Mouse (Mus musculus) intestine, embryonic 16.5 days (tissue): ENCODE results near the gene Npr1. TPM values are rescaled to one million over a fixed set of nuclear protein-coding genes. Genes with fewer than 3 reads are reported as not detected.
A peak's percentile ranks its signal among the peaks of the same experiment; 100 is the strongest.

Experiments used
- ATAC-seq: fragments of 200-750 bp; cut with Nextera tagmentation; 2 replicates; pipeline ENCODE4 v1.8.0; 2017; ENCODE audit warnings: moderate TSS enrichment, moderate library complexity
- H3K27ac ChIP-seq: fragments of 300-500 bp; sonication (generic); 2 replicates; pipeline ENCODE4 v1.5.1; 2014; ENCODE audit warnings: mild to moderate bottlenecking, low read length
- H3K27me3 ChIP-seq: fragments of 300-500 bp; sonication (generic); replicated peaks from 2 replicates; pipeline ENCODE4 v1.6.1; 2014; ENCODE audit warnings: low read length, control low read depth, mixed read lengths; ENCODE audit not compliant: control insufficient read depth, insufficient read depth
- H3K36me3 ChIP-seq: fragments of 300-500 bp; sonication (generic); 2 replicates; pipeline ENCODE4 v1.6.1; 2014; ENCODE audit warnings: low read length, control low read depth; ENCODE audit not compliant: control insufficient read depth, insufficient read depth
- H3K4me1 ChIP-seq: fragments of 300-500 bp; sonication (generic); 2 replicates; pipeline ENCODE4 v1.6.1; 2014; ENCODE audit warnings: low read length, control low read depth, mixed read lengths; ENCODE audit not compliant: control insufficient read depth, insufficient read depth
- H3K4me2 ChIP-seq: fragments of 300-500 bp; sonication (generic); 2 replicates; pipeline ENCODE4 v1.6.1; 2014; ENCODE audit warnings: low read depth, low read length, control low read depth
- H3K4me3 ChIP-seq: fragments of 300-500 bp; sonication (generic); 2 replicates; pipeline ENCODE4 v1.5.1; 2014; ENCODE audit warnings: mild to moderate bottlenecking, low read length
- H3K9ac ChIP-seq: fragments of 300-500 bp; sonication (generic); 2 replicates; pipeline ENCODE4 v1.6.1; 2014; ENCODE audit warnings: low read depth, low read length
- H3K9me3 ChIP-seq: fragments of 300-500 bp; sonication (generic); 2 replicates; pipeline ENCODE4 v1.6.1; 2016; ENCODE audit warnings: low read length, control low read depth; ENCODE audit not compliant: control insufficient read depth
- WGBS: fragments of 180-500 bp; shearing (Covaris S2); extraction: QIAGEN DNeasy Blood & Tissue Kit; methylation state at CpG from one replicate; pipeline ENCODE4 v1.1.7; 2014; 5-methylcytosine and 5-hydroxymethylcytosine counted together
- polyA plus RNA-seq: library from polyadenylated mRNA; unstranded; fragments of >200 nt; fragmentation: Nextera tagmentation; extraction: Ambion mirVana; gene quantifications from 2 replicates; pipeline ENCODE4 v1.2.1, GENCODE M21; 2015

Npr1 gene
- polyA plus RNA-seq, 1 experiment from 2014 or later = 6.6 TPM

DNA sequence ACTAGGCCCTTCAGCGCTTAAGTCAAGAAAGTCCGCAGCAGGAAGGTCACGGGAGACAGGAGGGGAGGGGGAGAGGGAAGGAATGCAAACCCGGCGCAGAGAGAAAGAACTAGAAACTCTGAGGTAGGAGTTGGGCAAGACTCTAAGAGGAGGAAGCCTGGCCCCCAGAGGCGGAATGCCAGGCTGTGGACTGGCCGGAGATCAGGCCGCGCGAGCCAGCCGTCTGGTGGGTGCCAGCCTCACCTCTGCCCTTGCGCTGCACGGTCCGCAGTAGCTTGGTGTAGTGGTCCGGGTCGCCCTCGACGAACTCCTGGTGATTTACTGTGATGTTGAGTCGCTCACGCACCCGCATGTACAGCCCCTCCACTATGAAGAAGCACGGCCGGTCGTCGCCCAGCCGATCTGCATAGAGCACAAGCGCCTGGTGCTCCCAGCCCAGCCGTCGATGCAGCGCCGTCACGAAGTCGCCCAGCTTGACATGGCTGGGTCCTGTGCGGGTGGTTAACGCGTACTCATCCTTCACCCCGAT is 1.1 kb downstream of the Npr1 start:
- H3K4me3 ChIP-seq = peak overlapping the region; percentile 64
- no peaks in the 10 kb centered on the region for H3K9me3 ChIP-seq
- H3K27me3 ChIP-seq = peaks cover 35% of the 10 kb centered on the region
- H3K4me2 ChIP-seq = peak overlapping the region; percentile 85
- H3K4me1 ChIP-seq = peaks cover 13% of the 10 kb centered on the region; the same call in 1 of the 2 replicates
- peak overlapping the region; percentile 66 for H3K9ac ChIP-seq
- H3K36me3 ChIP-seq = no peaks in the 10 kb centered on the region
- 17% methylated on average over 37 of the region's 37 CpGs for WGBS
- ATAC-seq = peak; percentile 15
- no peak overlapping the region for H3K27ac ChIP-seq

DNA sequence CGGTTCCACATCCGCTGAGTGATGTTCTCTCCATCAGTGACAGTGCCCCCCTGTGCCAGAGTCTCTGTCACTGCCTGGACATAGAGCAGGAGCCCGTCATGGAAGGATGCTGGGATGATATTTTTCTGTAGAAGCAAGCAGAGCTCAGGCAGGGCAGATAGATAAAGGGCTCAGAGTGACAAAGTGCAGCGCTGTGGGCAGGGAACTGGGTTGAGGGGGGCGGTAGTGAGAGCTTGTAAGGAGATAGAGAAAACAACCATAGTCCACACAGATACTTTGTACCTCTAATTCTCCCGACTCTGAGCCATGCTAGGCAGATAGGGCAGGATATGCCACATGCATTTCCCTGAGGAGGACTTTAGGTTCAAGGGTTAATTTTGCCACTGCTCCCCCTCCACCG is 3.1 kb downstream of the Npr1 start:
- Histone ChIP-seq H3K4me2 (no peak overlapping the region), H3K27ac (no peak overlapping the region), H3K9me3 (no peaks in the 10 kb centered on the region), H3K9ac (no peak overlapping the region; the same call in 1 of the 2 replicates), H3K4me3 (no peak overlapping the region), H3K27me3 (peaks cover 35% of the 10 kb centered on the region), H3K36me3 (no peaks in the 10 kb centered on the region), H3K4me1 (peaks cover 13% of the 10 kb centered on the region; the same call in 1 of the 2 replicates)
- ATAC-seq = 0 out of 2 replicates have a peak, but pooled peaks have one; percentile 13
- WGBS = 31% methylated on average over 7 of the region's 7 CpGs

DNA sequence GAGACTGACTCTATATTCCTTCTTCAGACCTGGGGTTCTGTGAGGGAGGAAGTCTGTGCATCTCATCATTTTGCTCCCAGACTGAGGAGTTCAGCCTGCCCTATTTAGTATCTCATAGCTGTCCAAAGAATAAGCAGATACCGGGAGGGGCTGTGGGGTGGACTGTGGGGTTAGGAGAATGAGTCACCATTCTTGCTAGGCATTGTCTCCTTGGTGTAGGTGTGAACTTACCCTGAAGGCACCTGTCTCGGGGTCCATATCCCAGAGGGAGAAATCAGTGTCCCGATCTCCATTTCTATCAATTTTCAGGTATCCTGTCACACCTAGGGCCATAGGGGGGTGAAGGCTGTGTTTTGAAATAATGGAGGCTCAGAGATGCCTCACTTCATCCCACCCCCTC is 3.7 kb downstream of the Npr1 start:
- no peak overlapping the region for H3K27ac ChIP-seq
- H3K27me3 ChIP-seq = peaks cover 35% of the 10 kb centered on the region
- no peaks in the 10 kb centered on the region for H3K9me3 ChIP-seq
- no peak overlapping the region for H3K9ac ChIP-seq
- ATAC-seq = no peak
- H3K4me3 ChIP-seq = no peak overlapping the region
- peaks cover 13% of the 10 kb centered on the region; the same call in 1 of the 2 replicates for H3K4me1 ChIP-seq
- no peaks in the 10 kb centered on the region for H3K36me3 ChIP-seq
- H3K4me2 ChIP-seq = no peak overlapping the region
- 83% methylated on average over 3 of the region's 3 CpGs for WGBS

DNA sequence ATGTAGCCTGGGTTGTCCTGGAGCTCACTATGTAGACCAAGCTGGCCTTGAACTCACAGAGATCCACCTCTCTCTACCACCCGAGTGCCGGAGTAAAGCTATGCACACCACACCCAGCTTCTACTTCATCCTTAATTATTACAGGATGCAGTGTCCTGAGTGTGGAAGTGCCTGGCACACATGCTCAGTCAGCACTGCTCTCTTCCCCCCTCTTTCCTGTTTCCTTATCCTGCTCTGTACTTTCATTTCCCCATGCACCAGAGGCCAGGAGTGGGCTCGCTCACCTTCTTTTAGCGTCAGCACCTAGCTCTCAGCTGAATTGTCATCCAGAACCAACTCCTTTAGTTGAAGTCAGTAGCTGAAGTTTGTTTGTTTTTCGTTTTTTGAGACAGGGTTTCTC is 5.4 kb downstream of the Npr1 start:
- Histone ChIP-seq H3K9me3 (no peaks in the 10 kb centered on the region), H3K27ac (no peak overlapping the region), H3K4me3 (no peak overlapping the region), H3K36me3 (no peaks in the 10 kb centered on the region), H3K27me3 (peaks cover 28% of the 10 kb centered on the region), H3K4me1 (peaks cover 6% of the 10 kb centered on the region; the same call in 1 of the 2 replicates), H3K4me2 (no peak overlapping the region), H3K9ac (no peak overlapping the region)
- WGBS = 76% methylated on average over 5 of the region's 5 CpGs
- ATAC-seq = no peak

DNA sequence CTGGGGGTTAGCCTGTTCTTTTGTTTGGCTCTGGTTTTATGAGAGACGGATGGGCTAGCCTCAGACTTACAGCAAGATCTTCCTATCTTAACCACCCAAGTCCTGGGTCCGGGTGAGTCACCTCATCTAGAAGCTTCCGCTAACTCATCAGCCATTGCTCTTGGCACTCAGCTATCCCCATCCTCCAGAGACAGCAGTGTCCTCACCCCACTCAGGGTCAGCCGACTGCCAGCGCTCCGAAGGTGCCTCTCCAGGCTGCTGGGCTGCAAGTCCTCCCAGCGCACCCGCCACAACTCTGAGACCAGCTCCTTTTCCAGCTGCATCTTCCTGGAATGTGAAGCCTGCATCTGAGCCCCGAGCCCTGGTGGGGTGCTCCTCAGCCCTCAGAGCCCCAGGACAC is 5.9 kb downstream of the Npr1 start:
- WGBS = 77% methylated on average over 9 of the region's 9 CpGs
- Histone ChIP-seq H3K9ac (no peak overlapping the region), H3K36me3 (no peaks in the 10 kb centered on the region), H3K4me1 (no peaks in the 10 kb centered on the region), H3K4me2 (no peak overlapping the region), H3K27me3 (peaks cover 22% of the 10 kb centered on the region), H3K27ac (no peak overlapping the region), H3K4me3 (no peak overlapping the region), H3K9me3 (no peaks in the 10 kb centered on the region)
- ATAC-seq = no peak

DNA sequence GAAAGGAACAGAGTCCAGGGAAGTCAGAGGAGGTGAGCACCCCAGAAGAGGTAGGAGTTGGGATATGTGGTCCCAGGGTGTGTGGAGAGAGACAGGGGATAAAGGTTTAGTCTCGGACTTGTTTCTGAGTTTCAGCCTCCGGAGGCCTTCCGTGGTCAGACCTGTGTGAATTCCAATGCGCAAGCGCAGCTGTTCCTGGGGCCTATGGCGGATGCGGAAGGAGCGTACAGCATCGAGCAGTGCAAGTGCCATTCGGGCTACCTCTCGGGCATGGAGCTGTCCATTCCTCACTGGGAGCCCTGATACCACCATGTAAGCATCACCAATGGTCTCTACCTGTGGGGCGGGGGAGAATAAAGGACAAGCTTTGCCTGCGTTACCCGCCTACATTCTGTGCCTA is 10.7 kb downstream of the Npr1 start:
- Histone ChIP-seq H3K36me3 (no peaks in the 10 kb centered on the region), H3K27me3 (no peaks in the 10 kb centered on the region), H3K27ac (no peak overlapping the region), H3K9ac (no peak overlapping the region), H3K4me2 (no peak overlapping the region), H3K9me3 (no peaks in the 10 kb centered on the region), H3K4me1 (no peaks in the 10 kb centered on the region), H3K4me3 (no peak overlapping the region)
- 87% methylated on average over 14 of the region's 14 CpGs for WGBS
- ATAC-seq = no peak

DNA sequence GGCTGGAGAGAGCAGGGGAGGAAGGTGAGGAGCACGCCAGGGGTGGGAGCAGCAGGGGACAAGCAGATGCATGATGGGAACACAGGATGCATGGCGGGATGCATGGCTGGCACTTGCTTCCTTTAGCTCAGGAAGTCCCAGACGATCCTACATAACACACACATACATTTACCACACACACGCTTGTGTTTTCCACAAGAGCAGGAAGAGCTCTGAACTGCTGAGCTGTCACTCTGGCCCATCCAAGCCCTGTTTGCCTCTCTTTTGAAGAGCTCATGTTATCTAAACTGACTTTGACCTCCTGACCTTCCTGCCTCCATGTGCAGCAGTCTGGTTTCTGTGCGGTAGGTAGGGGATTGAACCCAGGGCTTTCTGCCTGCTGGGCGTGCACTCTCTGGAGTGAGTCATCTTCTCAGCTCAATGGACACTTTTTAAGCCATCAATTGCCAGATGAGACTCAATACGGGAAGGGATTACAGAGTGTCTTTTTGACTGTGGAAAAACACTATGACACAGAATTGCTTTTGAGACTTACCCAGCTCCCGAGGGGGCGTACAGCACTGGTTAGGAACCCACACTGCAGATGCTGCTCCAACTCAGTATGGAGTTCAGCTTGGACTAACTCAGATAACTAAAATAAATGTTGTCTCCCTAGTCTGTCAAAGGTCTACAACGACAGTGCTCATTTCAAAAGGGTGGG is 14.1 kb downstream of the Npr1 start:
- Histone ChIP-seq H3K4me3 (0 out of 2 replicates have a peak overlapping the region, but pooled peaks have one; percentile 5), H3K36me3 (no peaks in the 10 kb centered on the region), H3K9ac (no peak overlapping the region), H3K4me1 (no peaks in the 10 kb centered on the region), H3K9me3 (no peaks in the 10 kb centered on the region), H3K27ac (no peak overlapping the region), H3K27me3 (no peaks in the 10 kb centered on the region), H3K4me2 (no peak overlapping the region)
- ATAC-seq = no peak
- WGBS = 39% methylated on average over 10 of the region's 10 CpGs

DNA sequence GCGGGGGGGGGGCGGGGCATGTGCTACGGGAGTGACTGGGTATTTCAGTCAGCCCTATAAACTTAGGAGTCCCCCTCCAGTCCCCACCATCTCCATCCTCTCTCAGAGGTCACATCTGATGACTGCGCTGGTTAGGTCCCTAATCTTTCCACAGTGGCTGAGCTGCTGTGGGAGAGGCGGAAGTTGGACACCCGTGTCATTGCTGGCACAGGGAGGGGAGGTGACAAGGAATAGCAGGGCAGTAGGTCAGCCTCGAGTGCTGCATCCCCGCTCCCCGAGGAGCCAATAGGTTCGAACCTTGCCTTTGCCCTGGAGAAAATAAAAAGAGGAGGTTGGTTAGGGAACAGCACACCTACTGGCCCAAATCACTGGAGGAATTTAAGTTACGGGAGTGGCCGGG is 14.8 kb downstream of the Npr1 start:
- Histone ChIP-seq H3K9ac (no peak overlapping the region), H3K4me3 (0 out of 2 replicates have a peak overlapping the region, but pooled peaks have one; percentile 5), H3K4me1 (no peaks in the 10 kb centered on the region), H3K27me3 (no peaks in the 10 kb centered on the region), H3K9me3 (no peaks in the 10 kb centered on the region), H3K27ac (no peak overlapping the region), H3K4me2 (no peak overlapping the region), H3K36me3 (no peaks in the 10 kb centered on the region)
- WGBS = 27% methylated on average over 12 of the region's 12 CpGs
- ATAC-seq = no peak

DNA sequence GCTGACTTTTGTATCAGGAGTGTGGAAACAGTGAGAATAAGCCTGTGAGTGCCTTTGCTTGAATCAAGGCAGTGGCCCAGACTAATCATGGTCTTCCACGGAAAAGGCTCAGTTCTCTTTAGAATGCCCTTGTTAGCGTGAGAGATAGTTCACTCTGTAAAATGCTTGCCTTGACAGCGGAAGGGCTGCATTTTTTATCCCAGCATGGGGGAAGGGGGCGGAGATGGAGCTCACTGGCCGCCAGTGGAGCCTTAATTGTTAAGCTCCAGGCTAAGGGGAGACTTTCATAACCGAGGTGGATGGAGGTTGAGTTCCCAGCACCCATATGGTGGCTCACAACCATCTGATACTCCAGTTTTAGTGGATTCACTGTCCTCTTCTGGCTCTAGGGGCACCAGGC is 17.0 kb downstream of the Npr1 start:
- Histone ChIP-seq H3K27me3 (no peaks in the 10 kb centered on the region), H3K4me2 (no peak overlapping the region), H3K4me1 (no peaks in the 10 kb centered on the region), H3K36me3 (no peaks in the 10 kb centered on the region), H3K27ac (no peak overlapping the region), H3K9ac (no peak overlapping the region), H3K4me3 (no peak overlapping the region), H3K9me3 (no peaks in the 10 kb centered on the region)
- 62% methylated on average over 6 of the region's 6 CpGs for WGBS
- ATAC-seq = no peak
